22 mouse cellular contexts compared by ENCODE assay signal in genomic region chr5:142156868-142157852, GRCm38 (mm10).
A peak's percentile ranks its signal among the peaks of the same experiment; 100 is the strongest.
DNase-seq lines count a peak whose midpoint lies in the region; ATAC-seq lines count a peak whose summit lies in the region.
"Had no signal": no experiment of that assay in that cellular context is flagged by ENCODE, and none has a peak within 500 bp of the region (broad histone marks: within the 10 kb centered on the region; RNA-seq: fewer than 3 reads in every experiment).

No protein-coding gene starts in this region.

- 44% methylated on average over 17 of the region's 17 CpGs for WGBS in kidney, embryonic 16.5 days
- WGBS in kidney, embryonic 14.5 days: 60% methylated on average over 17 of the region's 17 CpGs
- WGBS in neural tube, embryonic 13.5 days: 40% methylated on average over 17 of the region's 17 CpGs
- WGBS in hindbrain, embryonic 15.5 days: 46% methylated on average over 17 of the region's 17 CpGs

- no peaks in the 10 kb centered on the region for H3K36me3 ChIP-seq in kidney, embryonic 16.5 days (ENCODE audit: insufficient read depth, low read length)
- H3K36me3 ChIP-seq in kidney, embryonic 14.5 days (ENCODE audit: control insufficient read depth, insufficient read depth, low read length): no peaks in the 10 kb centered on the region
- H3K36me3 ChIP-seq in neural tube, embryonic 13.5 days: no peaks in the 10 kb centered on the region
- no peaks in the 10 kb centered on the region for H3K36me3 ChIP-seq in hindbrain, embryonic 15.5 days
- H3K36me3 ChIP-seq: embryonic facial prominence, embryonic 13.5 days; limb, embryonic 10.5 days; midbrain, embryonic 10.5 days had no signal

- no peaks in the 10 kb centered on the region for H3K27me3 ChIP-seq in kidney, embryonic 16.5 days (ENCODE audit: insufficient read depth, low read length)
- H3K27me3 ChIP-seq in kidney, embryonic 14.5 days (ENCODE audit: control insufficient read depth, insufficient read depth, low read length): no peaks in the 10 kb centered on the region
- H3K27me3 ChIP-seq in neural tube, embryonic 13.5 days: peaks cover 18% of the 10 kb centered on the region
- no peaks in the 10 kb centered on the region for H3K27me3 ChIP-seq in hindbrain, embryonic 15.5 days
- H3K27me3 ChIP-seq: embryonic facial prominence, embryonic 13.5 days; heart, embryonic 13.5 days had no signal

- H3K9me3 ChIP-seq in kidney, embryonic 16.5 days (ENCODE audit: low read length): 0 out of 2 replicates have a peak, but pooled peaks cover 3% of the 10 kb centered on the region
- H3K9me3 ChIP-seq in kidney, embryonic 14.5 days (ENCODE audit: control insufficient read depth, low read length): peaks cover 3% of the 10 kb centered on the region; the same call in 1 of the 2 replicates
- H3K9me3 ChIP-seq in neural tube, embryonic 13.5 days: no peaks in the 10 kb centered on the region
- no peaks in the 10 kb centered on the region for H3K9me3 ChIP-seq in hindbrain, embryonic 15.5 days
- H3K9me3 ChIP-seq: embryonic facial prominence, embryonic 13.5 days; limb, embryonic 10.5 days had no signal

- no peak overlapping the region for H3K9ac ChIP-seq in kidney, embryonic 16.5 days (replicated peaks; ENCODE audit: low read length)
- no peak overlapping the region for H3K9ac ChIP-seq in kidney, embryonic 14.5 days (ENCODE audit: low read depth, low read length)
- no peak overlapping the region for H3K9ac ChIP-seq in neural tube, embryonic 13.5 days
- H3K9ac ChIP-seq in hindbrain, embryonic 15.5 days: no peak overlapping the region
- H3K9ac ChIP-seq: embryonic facial prominence, embryonic 13.5 days; heart, embryonic 13.5 days; lung, embryonic 14.5 days had no signal

- ATAC-seq in kidney, embryonic 16.5 days (ENCODE audit: low FRiP score, low TSS enrichment): 0 out of 2 replicates have a peak, but pooled peaks have one; percentile 15
- no peak for ATAC-seq in kidney, embryonic 14.5 days (ENCODE audit: low FRiP score, low TSS enrichment)
- ATAC-seq in neural tube, embryonic 13.5 days (ENCODE audit: low read depth): peak; percentile 87
- ATAC-seq in hindbrain, embryonic 15.5 days (ENCODE audit: low FRiP score, low read depth): peak; percentile 59; the same call in 1 of the 2 replicates
- ATAC-seq: intestine, embryonic 16.5 days had no signal

- H3K4me2 ChIP-seq in kidney, embryonic 16.5 days (replicated peaks; ENCODE audit: low read depth, low read length): no peak overlapping the region
- H3K4me2 ChIP-seq in kidney, embryonic 14.5 days (replicated peaks; ENCODE audit: low read depth, low read length): no peak overlapping the region
- H3K4me2 ChIP-seq in neural tube, embryonic 13.5 days: no peak overlapping the region
- H3K4me2 ChIP-seq in hindbrain, embryonic 15.5 days: no peak overlapping the region
- H3K4me2 ChIP-seq: embryonic facial prominence, embryonic 13.5 days; heart, embryonic 13.5 days; liver, embryonic 11.5 days; lung, embryonic 14.5 days had no signal

- H3K27ac ChIP-seq in kidney, embryonic 16.5 days (ENCODE audit: low read length): no peak overlapping the region; the same call in 1 of the 2 replicates
- H3K27ac ChIP-seq in kidney, embryonic 14.5 days (ENCODE audit: low read depth, low read length): no peak overlapping the region
- peak overlapping the region; percentile 61; the same call in 1 of the 2 replicates for H3K27ac ChIP-seq in neural tube, embryonic 13.5 days (replicated peaks)
- peak overlapping the region; percentile 62 for H3K27ac ChIP-seq in hindbrain, embryonic 15.5 days (replicated peaks)
- H3K27ac ChIP-seq: embryonic facial prominence, embryonic 13.5 days; heart, embryonic 13.5 days; layer of hippocampus, adult 2 months; limb, embryonic 10.5 days; midbrain, embryonic 10.5 days; stomach, postnatal 0 days had no signal

- 0 out of 2 replicates have a peak, but pooled peaks cover 4% of the 10 kb centered on the region for H3K4me1 ChIP-seq in kidney, embryonic 16.5 days (ENCODE audit: insufficient read depth, low read length)
- H3K4me1 ChIP-seq in kidney, embryonic 14.5 days (ENCODE audit: control insufficient read depth, insufficient read depth, low read length): no peaks in the 10 kb centered on the region
- H3K4me1 ChIP-seq in neural tube, embryonic 13.5 days (replicated peaks): peaks cover 10% of the 10 kb centered on the region; the same call in 1 of the 2 replicates
- H3K4me1 ChIP-seq in hindbrain, embryonic 15.5 days (replicated peaks): peaks cover 6% of the 10 kb centered on the region; the same call in 1 of the 2 replicates
- H3K4me1 ChIP-seq: embryonic facial prominence, embryonic 13.5 days; heart, embryonic 13.5 days; limb, embryonic 10.5 days; midbrain, embryonic 10.5 days had no signal

- H3K4me3 ChIP-seq in kidney, embryonic 16.5 days (ENCODE audit: low read length): no peak overlapping the region
- H3K4me3 ChIP-seq in kidney, embryonic 14.5 days (ENCODE audit: low read length): no peak overlapping the region
- no peak overlapping the region for H3K4me3 ChIP-seq in neural tube, embryonic 13.5 days
- H3K4me3 ChIP-seq in hindbrain, embryonic 15.5 days: no peak overlapping the region
- H3K4me3 ChIP-seq: embryonic facial prominence, embryonic 13.5 days; heart, embryonic 13.5 days; layer of hippocampus, adult 2 months; limb, embryonic 10.5 days; midbrain, embryonic 10.5 days; myocyte had no signal

- no peak for DNase-seq in neural tube, embryonic 10.5 days (ENCODE audit: extremely low spot score, low spot score)
- no peak for DNase-seq in adrenal gland, adult 8-10 months
- no peak for DNase-seq in testis, postnatal 14 days (ENCODE audit: low spot score)
- DNase-seq: cerebellum, adult 11 months; heart, postnatal 36 days; lung, embryonic 14.5 days; lung, postnatal 4 days; right cerebral cortex, postnatal 25 days; thymus, postnatal 14 days had no signal

Comparison
In these comparisons a context has a peak if more than half of its experiments do, and no peak if none do; other contexts are left out.
1. H3K27ac ChIP-seq: peak in neural tube, embryonic 13.5 days (single experiment) and hindbrain, embryonic 15.5 days (single experiment); none in kidney, embryonic 16.5 days (single experiment) and kidney, embryonic 14.5 days (single experiment).